Mouse (Mus musculus): ENCODE results near the gene Fndc1. TPM values are rescaled to one million over a fixed set of nuclear protein-coding genes. Genes with fewer than 3 reads are reported as not detected.

The Fndc1 gene
- polyA plus RNA-seq, 1 experiment from 2014 or later, result 22.5 TPM

DNA sequence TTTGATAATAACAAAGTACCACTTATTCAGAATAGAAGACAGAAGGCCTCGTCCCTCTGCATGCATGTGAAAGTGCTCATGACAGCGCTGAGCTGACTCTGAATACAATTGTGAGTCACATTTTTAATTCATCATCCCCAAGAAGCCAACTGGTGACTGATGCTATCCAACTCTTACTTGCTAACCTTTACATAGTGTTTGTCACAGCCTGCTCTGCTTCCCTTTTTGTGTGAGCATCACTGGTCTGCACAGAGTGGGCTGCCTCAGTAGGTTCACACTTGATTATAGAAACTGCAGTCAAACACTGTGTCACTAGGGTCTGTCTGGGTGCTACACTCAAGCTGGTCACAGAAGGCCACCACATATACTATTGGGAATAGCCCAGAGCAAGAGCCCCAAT, 10.5 kb downstream of the Fndc1 start:
- H3K9me3 ChIP-seq, result no peaks in the 10 kb centered on the region
- H3K4me1 ChIP-seq, result peaks cover 7% of the 10 kb centered on the region
- 0 out of 2 replicates have a peak, but pooled peaks cover 3% of the 10 kb centered on the region for H3K27me3 ChIP-seq
- no peak for ATAC-seq (ENCODE audit: insufficient number of reproducible peaks, insufficient read depth, low FRiP score, low TSS enrichment, low read depth)
- no peak overlapping the region for H3K4me3 ChIP-seq
- H3K27ac ChIP-seq, result no peak overlapping the region
- WGBS, result 84% methylated on average over 2 of the region's 2 CpGs
- H3K36me3 ChIP-seq, result no peaks in the 10 kb centered on the region
- no peak overlapping the region for H3K9ac ChIP-seq
- H3K4me2 ChIP-seq, result no peak overlapping the region

DNA sequence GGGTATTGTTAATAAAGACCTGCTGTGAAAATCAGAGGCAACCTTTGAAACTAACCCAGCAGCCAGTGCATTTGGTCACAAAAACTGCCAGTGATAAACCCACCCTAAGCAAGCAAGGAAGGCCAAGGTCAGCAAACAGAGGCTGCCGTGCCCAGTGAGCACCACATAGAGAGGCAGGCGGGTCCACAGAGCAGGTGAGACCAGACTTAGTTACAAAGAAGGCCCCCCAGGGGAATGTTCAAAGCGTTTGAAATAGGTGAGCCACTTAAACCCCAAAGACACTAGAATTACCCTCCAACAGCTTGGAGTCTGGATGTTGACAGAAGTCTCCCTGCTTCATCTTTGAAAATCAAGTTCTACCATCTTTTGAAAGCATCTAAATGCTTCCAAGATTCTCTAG, 12.7 kb downstream of the Fndc1 start:
- ATAC-seq (ENCODE audit: insufficient number of reproducible peaks, insufficient read depth, low FRiP score, low TSS enrichment, low read depth), result no peak

DNA sequence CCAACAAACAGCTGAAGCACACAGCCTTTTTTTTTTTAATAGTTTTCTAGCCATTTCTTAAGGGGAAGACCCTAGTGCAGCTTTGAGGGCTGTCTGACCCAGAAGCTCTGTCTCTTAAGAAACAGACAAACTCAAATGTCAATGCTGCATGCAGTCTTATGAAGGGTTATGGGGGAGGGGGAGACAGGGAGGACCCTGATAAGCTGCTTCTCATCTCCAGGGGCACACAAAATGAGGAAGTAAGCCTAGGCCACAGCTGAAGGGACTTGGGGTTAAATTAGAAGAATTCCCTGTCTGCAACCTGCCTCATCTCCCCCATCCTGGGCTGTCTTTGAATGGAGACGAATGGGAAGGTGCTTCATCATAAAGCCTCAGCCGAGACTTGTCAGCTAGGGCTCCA, 19.1 kb downstream of the Fndc1 start:
- no peaks in the 10 kb centered on the region for H3K36me3 ChIP-seq
- no peaks in the 10 kb centered on the region for H3K9me3 ChIP-seq
- no peak overlapping the region for H3K9ac ChIP-seq
- no peak overlapping the region for H3K27ac ChIP-seq
- H3K4me3 ChIP-seq, result no peak overlapping the region
- H3K27me3 ChIP-seq, result no peaks in the 10 kb centered on the region
- 88% methylated on average over 2 of the region's 2 CpGs for WGBS
- no peak overlapping the region for H3K4me2 ChIP-seq
- H3K4me1 ChIP-seq, result peaks cover 13% of the 10 kb centered on the region; the same call in 1 of the 2 replicates
- ATAC-seq (ENCODE audit: insufficient number of reproducible peaks, insufficient read depth, low FRiP score, low TSS enrichment, low read depth), result no peak

More for the DNA sequence above, 12.7 kb downstream of the Fndc1 start:
- Histone ChIP-seq H3K9ac (no peak overlapping the region), H3K27me3 (0 out of 2 replicates have a peak, but pooled peaks cover 3% of the 10 kb centered on the region), H3K27ac (no peak overlapping the region), H3K4me3 (no peak overlapping the region), H3K9me3 (no peaks in the 10 kb centered on the region), H3K4me1 (0 out of 2 replicates have a peak, but pooled peaks cover 3% of the 10 kb centered on the region), H3K4me2 (no peak overlapping the region), H3K36me3 (no peaks in the 10 kb centered on the region)
- WGBS, result 54% methylated on average over 3 of the region's 3 CpGs

DNA sequence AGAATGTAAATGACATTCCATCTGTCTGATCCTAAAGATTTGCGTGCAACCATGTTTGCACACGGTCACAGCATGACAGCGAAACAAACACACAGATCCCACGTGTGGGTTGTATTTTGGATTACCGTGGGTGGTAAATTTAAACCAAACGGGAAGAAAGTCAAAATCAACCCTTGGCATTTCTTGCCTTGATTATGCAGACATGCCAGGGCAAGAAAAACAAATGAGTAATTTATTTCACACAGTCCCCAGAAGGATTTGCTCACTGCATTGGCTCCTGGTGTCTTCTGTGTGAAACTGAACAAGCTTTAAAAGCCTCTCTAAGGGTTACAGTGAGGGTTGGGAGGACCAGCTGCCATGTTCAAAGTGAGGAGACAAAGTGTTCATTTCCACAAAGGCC, 22.0 kb downstream of the Fndc1 start:
- Histone ChIP-seq H3K9me3 (no peaks in the 10 kb centered on the region), H3K4me2 (no peak overlapping the region), H3K4me1 (peaks cover 25% of the 10 kb centered on the region), H3K4me3 (no peak overlapping the region), H3K27me3 (no peaks in the 10 kb centered on the region), H3K36me3 (no peaks in the 10 kb centered on the region), H3K9ac (no peak overlapping the region), H3K27ac (no peak overlapping the region)
- WGBS, result 42% methylated on average over 6 of the region's 6 CpGs
- no peak for ATAC-seq (ENCODE audit: insufficient number of reproducible peaks, insufficient read depth, low FRiP score, low TSS enrichment, low read depth)

DNA sequence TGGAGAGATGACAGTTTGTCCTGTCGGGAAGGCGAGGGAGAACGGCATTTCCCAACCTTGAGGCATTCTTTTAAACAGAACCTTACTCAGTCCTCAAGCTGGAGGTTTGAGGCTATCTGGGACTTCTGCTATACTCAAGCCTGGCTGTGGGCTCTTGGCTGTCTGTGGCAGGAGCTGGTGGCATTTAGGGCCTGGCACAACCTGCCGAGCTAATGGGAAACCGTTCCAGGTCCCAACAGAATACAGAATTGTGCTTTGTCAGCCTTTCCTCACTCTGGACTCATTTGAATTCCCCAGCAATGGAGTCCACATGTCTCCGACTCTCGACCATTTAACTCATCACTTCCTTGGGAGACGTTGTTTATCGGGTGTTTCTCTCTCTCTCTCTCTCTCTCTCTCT, 24.6 kb downstream of the Fndc1 start:
- 42% methylated on average over 9 of the region's 9 CpGs for WGBS
- no peaks in the 10 kb centered on the region for H3K9me3 ChIP-seq

DNA sequence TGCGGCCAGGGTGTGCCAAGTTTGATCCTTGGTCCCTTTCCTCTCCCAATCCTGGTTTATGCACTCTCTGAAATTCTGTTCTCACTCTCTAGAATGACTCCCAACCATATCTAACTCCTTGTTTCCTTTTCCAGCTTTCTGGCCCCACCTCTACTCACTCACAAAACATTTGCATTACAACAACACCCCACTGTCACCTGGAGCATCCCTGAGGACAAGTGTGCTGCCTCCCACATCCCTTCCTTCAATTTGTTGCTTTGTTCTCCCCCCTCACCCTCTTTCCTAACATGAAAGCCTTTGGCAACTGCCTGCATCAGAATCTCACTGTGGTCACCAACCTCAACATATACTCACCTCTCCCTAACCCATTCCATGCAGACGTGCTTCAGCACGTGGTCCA, 27.2 kb downstream of the Fndc1 start:
- no peak overlapping the region for H3K4me3 ChIP-seq
- H3K36me3 ChIP-seq, result no peaks in the 10 kb centered on the region
- H3K4me1 ChIP-seq, result peaks cover 19% of the 10 kb centered on the region
- H3K27me3 ChIP-seq, result no peaks in the 10 kb centered on the region
- no peak for ATAC-seq (ENCODE audit: insufficient number of reproducible peaks, insufficient read depth, low FRiP score, low TSS enrichment, low read depth)
- WGBS, result 67% methylated on average over 3 of the region's 3 CpGs
- H3K9ac ChIP-seq, result no peak overlapping the region
- no peaks in the 10 kb centered on the region for H3K9me3 ChIP-seq
- H3K4me2 ChIP-seq, result no peak overlapping the region
- H3K27ac ChIP-seq, result no peak overlapping the region

More for the DNA sequence above, 24.6 kb downstream of the Fndc1 start:
- no peak for ATAC-seq (ENCODE audit: insufficient number of reproducible peaks, insufficient read depth, low FRiP score, low TSS enrichment, low read depth)
- H3K27me3 ChIP-seq, result no peaks in the 10 kb centered on the region
- no peak overlapping the region for H3K4me3 ChIP-seq
- H3K9ac ChIP-seq, result no peak overlapping the region
- peaks cover 25% of the 10 kb centered on the region for H3K4me1 ChIP-seq
- H3K36me3 ChIP-seq, result no peaks in the 10 kb centered on the region
- H3K4me2 ChIP-seq, result 0 out of 2 replicates have a peak overlapping the region, but pooled peaks have one; percentile 2
- H3K27ac ChIP-seq, result no peak overlapping the region

DNA sequence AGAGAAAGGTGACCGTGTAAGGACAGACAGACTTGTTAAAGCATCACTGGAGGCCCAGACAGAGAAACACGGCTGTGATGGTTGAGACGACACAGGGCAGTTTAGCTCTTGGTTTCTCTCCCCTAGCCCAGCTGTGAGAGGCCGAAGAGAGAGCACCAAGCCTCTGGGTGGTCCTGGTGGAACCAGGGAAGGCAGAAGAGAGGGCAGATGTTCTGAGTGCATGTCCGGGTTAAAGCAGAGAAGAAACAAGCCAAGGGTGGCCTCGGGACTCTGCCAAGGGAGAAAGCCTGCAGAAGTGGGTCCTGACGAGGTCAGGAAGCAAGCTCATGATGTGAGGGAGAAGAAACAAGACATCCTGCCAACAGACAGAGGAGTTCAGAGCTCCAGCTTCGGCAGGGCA, 31.5 kb downstream of the Fndc1 start:
- Histone ChIP-seq H3K9me3 (no peaks in the 10 kb centered on the region), H3K4me3 (no peak overlapping the region), H3K27me3 (no peaks in the 10 kb centered on the region), H3K27ac (no peak overlapping the region), H3K4me2 (no peak overlapping the region), H3K36me3 (no peaks in the 10 kb centered on the region), H3K4me1 (peaks cover 9% of the 10 kb centered on the region), H3K9ac (no peak overlapping the region)
- no peak for ATAC-seq (ENCODE audit: insufficient number of reproducible peaks, insufficient read depth, low FRiP score, low TSS enrichment, low read depth)
- WGBS, result 88% methylated on average over 8 of the region's 8 CpGs

DNA sequence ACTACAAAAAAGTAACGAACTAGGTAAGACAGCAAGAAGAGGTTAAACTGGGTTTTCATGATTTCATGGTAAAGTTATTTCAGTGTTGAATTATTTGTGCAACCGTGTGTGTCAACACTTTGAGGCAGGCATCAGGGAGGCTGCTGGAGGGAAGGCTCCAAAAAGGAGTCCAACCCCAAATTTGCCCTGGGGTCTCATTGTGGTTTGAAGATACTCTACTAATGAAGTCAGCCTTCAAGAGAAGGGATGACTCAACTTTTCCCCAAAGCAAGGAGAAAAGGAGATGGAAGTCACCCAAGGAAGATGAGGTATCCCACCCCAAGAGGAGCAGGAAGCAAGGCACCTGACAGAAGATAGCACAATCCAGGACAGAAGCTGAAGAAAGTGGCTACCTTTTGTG, 31.9 kb downstream of the Fndc1 start:
- Histone ChIP-seq H3K4me1 (peaks cover 14% of the 10 kb centered on the region), H3K4me2 (no peak overlapping the region), H3K9ac (no peak overlapping the region), H3K4me3 (no peak overlapping the region), H3K27me3 (no peaks in the 10 kb centered on the region), H3K9me3 (no peaks in the 10 kb centered on the region), H3K36me3 (no peaks in the 10 kb centered on the region), H3K27ac (no peak overlapping the region)
- 64% methylated on average over 2 of the region's 2 CpGs for WGBS
- ATAC-seq (ENCODE audit: insufficient number of reproducible peaks, insufficient read depth, low FRiP score, low TSS enrichment, low read depth), result no peak

DNA sequence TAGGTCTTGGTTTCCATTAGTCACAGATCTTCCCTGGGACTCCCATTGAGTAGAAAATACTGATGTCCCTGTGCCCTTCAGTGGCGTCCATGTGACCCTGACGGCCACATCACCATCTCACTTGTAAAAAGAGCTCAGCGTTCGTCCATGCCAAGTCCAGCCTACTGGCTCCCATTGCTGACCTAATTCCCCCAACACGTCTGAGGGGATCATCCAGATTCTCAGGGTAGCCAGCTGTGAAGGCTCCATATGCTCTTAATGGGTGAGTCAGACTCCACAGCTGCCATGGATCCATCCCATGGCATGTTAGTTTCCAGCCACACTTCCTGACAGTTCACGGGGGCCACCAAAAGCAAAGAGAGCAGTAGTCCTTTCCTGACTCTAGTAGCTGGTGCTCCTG, 33.0 kb downstream of the Fndc1 start:
- Histone ChIP-seq H3K9ac (no peak overlapping the region), H3K27me3 (no peaks in the 10 kb centered on the region), H3K4me2 (no peak overlapping the region), H3K4me3 (no peak overlapping the region), H3K4me1 (peaks cover 16% of the 10 kb centered on the region), H3K36me3 (no peaks in the 10 kb centered on the region), H3K9me3 (no peaks in the 10 kb centered on the region), H3K27ac (no peak overlapping the region)
- no peak for ATAC-seq (ENCODE audit: insufficient number of reproducible peaks, insufficient read depth, low FRiP score, low TSS enrichment, low read depth)
- 89% methylated on average over 6 of the region's 6 CpGs for WGBS

DNA sequence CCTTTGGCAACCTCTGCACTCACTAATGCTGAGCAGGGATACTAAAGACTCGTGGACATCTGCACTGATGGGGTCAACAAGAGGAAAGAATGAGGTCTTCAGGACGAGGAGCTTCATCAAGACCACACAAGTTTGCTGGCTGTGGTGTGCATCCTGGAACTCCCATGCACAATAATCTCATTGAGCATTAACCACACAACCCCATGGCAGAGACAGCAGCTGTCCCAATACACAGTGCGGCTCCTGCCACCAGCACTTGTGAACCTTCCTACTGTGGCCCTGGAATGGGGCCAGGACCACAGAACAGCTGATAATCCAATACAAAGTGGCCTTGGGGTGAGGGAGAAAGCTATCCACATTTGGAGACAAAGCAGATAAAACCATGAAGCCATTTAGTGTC, 36.6 kb downstream of the Fndc1 start:
- no peaks in the 10 kb centered on the region for H3K36me3 ChIP-seq
- 0 out of 2 replicates have a peak overlapping the region, but pooled peaks have one; percentile 28 for H3K27ac ChIP-seq
- H3K4me3 ChIP-seq, result no peak overlapping the region
- H3K4me1 ChIP-seq, result peaks cover 21% of the 10 kb centered on the region
- H3K9me3 ChIP-seq, result no peaks in the 10 kb centered on the region
- H3K4me2 ChIP-seq, result no peak overlapping the region
- 74% methylated on average over 3 of the region's 3 CpGs for WGBS
- H3K9ac ChIP-seq, result no peak overlapping the region
- no peak for ATAC-seq (ENCODE audit: insufficient number of reproducible peaks, insufficient read depth, low FRiP score, low TSS enrichment, low read depth)
- H3K27me3 ChIP-seq, result no peaks in the 10 kb centered on the region

DNA sequence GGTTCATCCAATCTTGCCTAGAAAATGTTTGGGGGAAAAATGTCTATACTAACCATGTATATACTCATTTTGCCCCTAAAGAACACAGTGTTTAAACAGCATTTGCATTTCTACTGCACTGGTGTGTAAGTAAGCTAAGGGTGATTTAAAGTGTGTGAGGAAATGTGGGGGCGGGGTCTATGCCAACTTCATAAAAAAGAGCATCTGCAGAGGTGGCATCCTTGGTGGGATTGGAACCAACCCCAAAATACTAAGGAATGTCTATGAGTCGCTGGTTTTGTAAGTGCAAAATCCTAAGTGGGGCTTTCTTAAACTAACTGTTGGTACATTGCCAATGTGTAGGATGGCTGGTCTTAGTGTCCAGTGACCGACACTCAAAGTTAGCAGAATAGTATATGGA, 53.0 kb downstream of the Fndc1 start:
- H3K27me3 ChIP-seq, result no peaks in the 10 kb centered on the region
- H3K4me3 ChIP-seq, result no peak overlapping the region
- ATAC-seq (ENCODE audit: insufficient number of reproducible peaks, insufficient read depth, low FRiP score, low TSS enrichment, low read depth), result no peak
- 88% methylated on average over 3 of the region's 3 CpGs for WGBS
- no peaks in the 10 kb centered on the region for H3K4me1 ChIP-seq
- H3K4me2 ChIP-seq, result no peak overlapping the region
- no peaks in the 10 kb centered on the region for H3K36me3 ChIP-seq
- no peak overlapping the region for H3K9ac ChIP-seq
- no peak overlapping the region for H3K27ac ChIP-seq
- H3K9me3 ChIP-seq, result no peaks in the 10 kb centered on the region

DNA sequence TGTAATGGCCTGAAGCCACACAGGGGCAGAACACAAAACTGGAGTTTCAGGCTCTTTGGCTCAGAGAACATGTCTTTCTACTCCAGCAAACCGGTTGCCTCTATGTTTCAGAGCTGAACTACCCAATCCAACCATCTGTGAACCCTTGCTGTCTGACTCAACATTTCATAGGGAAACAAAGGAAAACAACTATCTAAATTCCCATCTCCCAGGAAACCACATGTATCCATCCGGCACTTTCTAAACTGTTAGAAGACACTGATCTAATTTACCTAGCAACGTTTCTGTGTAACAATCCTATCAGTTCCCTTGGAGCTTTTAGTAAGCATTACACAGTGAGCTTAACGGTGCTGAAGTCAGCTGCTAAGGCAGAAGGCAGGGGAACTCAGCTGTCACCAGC, 67.3 kb downstream of the Fndc1 start:
- H3K4me2 ChIP-seq, result no peak overlapping the region
- H3K9ac ChIP-seq, result 0 out of 2 replicates have a peak overlapping the region, but pooled peaks have one; percentile 6
- H3K27ac ChIP-seq, result no peak overlapping the region
- no peaks in the 10 kb centered on the region for H3K27me3 ChIP-seq
- H3K4me3 ChIP-seq, result no peak overlapping the region
- 68% methylated on average over 4 of the region's 4 CpGs for WGBS
- no peaks in the 10 kb centered on the region for H3K36me3 ChIP-seq
- H3K9me3 ChIP-seq, result no peaks in the 10 kb centered on the region
- H3K4me1 ChIP-seq, result peaks cover 4% of the 10 kb centered on the region; the same call in 1 of the 2 replicates
- no peak for ATAC-seq (ENCODE audit: insufficient number of reproducible peaks, insufficient read depth, low FRiP score, low TSS enrichment, low read depth)

DNA sequence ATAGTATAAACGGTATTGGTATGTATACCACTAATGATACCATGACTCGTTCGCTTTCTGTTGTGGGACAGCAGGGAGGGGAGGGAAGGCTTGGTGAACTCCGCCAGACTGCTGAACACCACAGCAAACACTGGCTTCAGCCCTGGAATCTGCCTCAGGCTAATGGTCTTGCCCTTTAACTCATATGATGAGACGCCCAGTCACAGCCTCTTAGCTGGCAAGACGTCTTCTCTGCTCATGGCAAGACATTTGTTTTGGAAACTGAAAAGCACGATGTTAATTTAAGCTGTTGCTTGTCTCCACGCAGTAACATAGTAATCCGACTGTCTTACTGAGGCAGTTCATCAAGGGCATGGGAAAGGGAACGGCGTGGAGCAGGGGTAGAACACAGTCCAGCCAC, 72.1 kb downstream of the Fndc1 start:
- WGBS, result 72% methylated on average over 11 of the region's 11 CpGs
- Histone ChIP-seq H3K4me3 (no peak overlapping the region), H3K9me3 (no peaks in the 10 kb centered on the region), H3K27ac (no peak overlapping the region), H3K27me3 (no peaks in the 10 kb centered on the region), H3K9ac (no peak overlapping the region), H3K36me3 (no peaks in the 10 kb centered on the region), H3K4me2 (no peak overlapping the region), H3K4me1 (no peaks in the 10 kb centered on the region)
- ATAC-seq (ENCODE audit: insufficient number of reproducible peaks, insufficient read depth, low FRiP score, low TSS enrichment, low read depth), result no peak
